Mouse (Mus musculus): ENCODE data around the gene Cyp2a22.
"Not testable (repeated sequence)": the region's sequence is repeated elsewhere in the genome, so short reads cannot be mapped to it uniquely, and the experiment has no call there.

DNA sequence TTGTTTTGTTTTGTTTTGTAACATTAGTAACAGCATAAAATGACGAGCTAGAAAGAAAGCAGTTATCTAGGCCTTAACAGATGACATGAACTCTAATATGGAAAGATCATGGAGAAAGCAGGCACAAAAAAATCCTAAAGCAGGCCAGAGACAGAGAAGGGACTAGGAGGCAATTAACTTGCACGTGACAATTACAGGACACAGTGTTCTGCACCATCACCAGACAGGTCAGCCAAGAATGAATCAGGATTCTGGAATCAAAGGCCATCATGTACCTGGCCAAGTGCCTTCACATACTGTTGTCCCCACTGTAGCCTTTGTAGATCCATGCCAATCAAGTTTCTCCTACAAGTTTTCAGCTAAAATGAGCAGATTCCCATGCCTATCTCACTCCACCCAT, 42.3 kb upstream of the Cyp2a22 start:
- TF ChIP-seq HCFC1 (IDR thresholded peaks at IDR 0.05; ENCODE audit: borderline replicate concordance, insufficient read depth, low read length); ZC3H11A (IDR thresholded peaks at IDR 0.05; ENCODE audit: borderline replicate concordance, low read depth, low read length); MAFK (IDR thresholded peaks at IDR 0.05; ENCODE audit: insufficient read depth, low read depth, low read length); CHD2 (IDR thresholded peaks at IDR 0.05; ENCODE audit: low read depth, low read length); ZNF384 (IDR thresholded peaks at IDR 0.05; ENCODE audit: low read depth, low read length): not testable (repeated sequence)

Measured in ES-E14 (cell line).